Mouse (Mus musculus): ENCODE results near the gene Snx4. TPM values are rescaled to one million over a fixed set of nuclear protein-coding genes. Genes with fewer than 3 reads are reported as not detected.

Gene Snx4
- polyA plus RNA-seq, 1 experiment from 2014 or later, result 83.0 TPM

DNA sequence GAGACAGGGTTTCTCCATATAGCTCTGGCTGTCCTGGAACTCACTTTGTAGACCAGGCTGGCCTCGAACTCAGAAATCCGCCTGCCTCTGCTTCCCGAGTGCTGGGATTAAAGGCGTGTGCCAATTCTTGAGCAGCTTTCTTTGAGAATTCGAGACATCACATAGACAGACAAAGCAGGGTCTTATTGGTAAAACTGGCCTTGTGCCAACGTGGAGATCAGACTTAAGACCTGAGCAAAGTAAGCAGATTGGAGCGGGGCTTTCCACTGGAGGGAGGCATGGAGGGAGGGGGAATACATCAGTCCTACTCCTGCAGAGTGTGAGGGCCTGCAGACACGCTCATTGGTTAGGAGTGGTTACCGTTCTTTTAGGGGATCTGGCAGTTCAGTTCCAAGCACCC is 75.9 kb downstream of the Snx4 start:
- Histone ChIP-seq H3K9me3 (replicated peaks) (no peaks in the 10 kb centered on the region), H3K4me2 (replicated peaks) (no peak overlapping the region), H3K36me3 (no peaks in the 10 kb centered on the region), H3K9ac (no peak overlapping the region), H3K4me1 (0 out of 2 replicates have a peak, but pooled peaks cover 4% of the 10 kb centered on the region), H3K27me3 (no peaks in the 10 kb centered on the region), H3K27ac (no peak overlapping the region), H3K4me3 (no peak overlapping the region)
- ATAC-seq (ENCODE audit: low FRiP score), result no peak
- 84% methylated on average over 9 of the region's 9 CpGs for WGBS

- ATAC-seq (ENCODE audit: low FRiP score), result no peak
- H3K36me3 ChIP-seq, result no peaks in the 10 kb centered on the region
- no peak overlapping the region for H3K4me2 ChIP-seq (replicated peaks)
- H3K4me3 ChIP-seq, result no peak overlapping the region
- no peaks in the 10 kb centered on the region for H3K27me3 ChIP-seq
- WGBS, result 84% methylated on average over 14 of the region's 14 CpGs
- H3K4me1 ChIP-seq, result peaks cover 4% of the 10 kb centered on the region
- no peaks in the 10 kb centered on the region for H3K9me3 ChIP-seq (replicated peaks)
- no peak overlapping the region for H3K9ac ChIP-seq
- no peak overlapping the region for H3K27ac ChIP-seq
Observed at GRCm38 (mm10) chr16:33333015-33333414, 81.8 kb downstream of the Snx4 start.

DNA sequence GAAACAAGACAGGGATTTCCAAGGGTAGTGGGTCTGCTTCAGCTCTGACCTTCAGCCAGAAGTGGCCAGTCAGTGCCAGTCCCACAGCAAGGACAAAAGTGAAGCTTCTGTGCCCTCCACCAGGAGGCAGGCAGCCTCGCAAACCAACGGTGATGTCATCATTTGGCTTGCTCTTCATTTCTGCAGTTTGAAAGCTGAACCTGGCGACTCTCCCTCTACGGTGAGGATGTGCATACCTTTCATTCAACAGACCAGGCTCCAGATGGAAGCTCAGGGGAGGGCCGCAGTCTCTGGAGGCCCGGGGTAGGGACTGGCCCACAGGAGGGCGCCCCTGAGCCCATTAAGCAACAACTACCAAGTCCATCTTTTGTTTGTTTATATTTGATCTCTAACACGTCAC is 85.9 kb downstream of the Snx4 start:
- Histone ChIP-seq H3K36me3 (no peaks in the 10 kb centered on the region), H3K4me3 (no peak overlapping the region), H3K4me2 (replicated peaks) (peak overlapping the region; percentile 26; the same call in 1 of the 2 replicates), H3K27me3 (no peaks in the 10 kb centered on the region), H3K4me1 (peaks cover 4% of the 10 kb centered on the region), H3K27ac (no peak overlapping the region), H3K9ac (no peak overlapping the region), H3K9me3 (replicated peaks) (no peaks in the 10 kb centered on the region)
- ATAC-seq (ENCODE audit: low FRiP score), result no peak
- 18% methylated on average over 8 of the region's 8 CpGs for WGBS

DNA sequence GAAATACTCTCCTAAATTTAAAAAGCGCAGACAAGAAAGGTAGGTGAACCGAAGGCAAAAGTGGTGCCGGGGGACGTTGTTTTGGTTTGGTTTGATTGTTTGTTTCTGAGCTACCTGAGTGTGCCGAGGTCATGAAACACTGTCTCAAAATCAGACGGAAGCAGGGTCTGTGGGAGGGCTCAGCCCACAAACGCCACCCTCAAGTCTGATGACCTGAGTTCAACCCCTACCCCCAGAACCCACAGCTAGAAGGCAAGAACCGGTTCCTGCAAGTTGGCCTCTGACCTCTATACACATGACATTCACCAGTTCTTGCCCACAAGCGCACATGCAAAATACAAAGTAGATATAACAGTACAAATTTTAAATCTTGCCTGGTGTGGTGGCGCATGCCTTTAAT is 86.4 kb downstream of the Snx4 start:
- H3K4me1 ChIP-seq, result peaks cover 4% of the 10 kb centered on the region
- H3K9me3 ChIP-seq (replicated peaks), result no peaks in the 10 kb centered on the region
- no peak for ATAC-seq (ENCODE audit: low FRiP score)
- H3K36me3 ChIP-seq, result no peaks in the 10 kb centered on the region
- no peaks in the 10 kb centered on the region for H3K27me3 ChIP-seq
- 86% methylated on average over 10 of the region's 10 CpGs for WGBS
- no peak overlapping the region for H3K4me3 ChIP-seq
- no peak overlapping the region for H3K4me2 ChIP-seq (replicated peaks)
- no peak overlapping the region for H3K9ac ChIP-seq
- no peak overlapping the region for H3K27ac ChIP-seq

- WGBS, result 66% methylated on average over 4 of the region's 4 CpGs
- Histone ChIP-seq H3K9ac (no peak overlapping the region), H3K4me3 (no peak overlapping the region), H3K9me3 (replicated peaks) (no peaks in the 10 kb centered on the region), H3K4me1 (peaks cover 4% of the 10 kb centered on the region), H3K4me2 (replicated peaks) (no peak overlapping the region), H3K27me3 (no peaks in the 10 kb centered on the region), H3K36me3 (no peaks in the 10 kb centered on the region), H3K27ac (no peak overlapping the region)
- no peak for ATAC-seq (ENCODE audit: low FRiP score)
Observed at GRCm38 (mm10) chr16:33338492-33338891, 87.2 kb downstream of the Snx4 start.

GRCm38 (mm10) chr16:33339476-33339875 is 88.2 kb downstream of the Snx4 start:
- Histone ChIP-seq H3K4me1 (peaks cover 4% of the 10 kb centered on the region), H3K4me2 (replicated peaks) (no peak overlapping the region), H3K4me3 (no peak overlapping the region), H3K27ac (no peak overlapping the region), H3K36me3 (no peaks in the 10 kb centered on the region), H3K9me3 (replicated peaks) (no peaks in the 10 kb centered on the region), H3K9ac (no peak overlapping the region), H3K27me3 (no peaks in the 10 kb centered on the region)
- no peak for ATAC-seq (ENCODE audit: low FRiP score)
- 89% methylated on average over 2 of the region's 2 CpGs for WGBS

- WGBS, result 46% methylated on average over 1 of the region's 1 CpGs
Observed at GRCm38 (mm10) chr16:33342356-33342755, 91.1 kb downstream of the Snx4 start.

DNA sequence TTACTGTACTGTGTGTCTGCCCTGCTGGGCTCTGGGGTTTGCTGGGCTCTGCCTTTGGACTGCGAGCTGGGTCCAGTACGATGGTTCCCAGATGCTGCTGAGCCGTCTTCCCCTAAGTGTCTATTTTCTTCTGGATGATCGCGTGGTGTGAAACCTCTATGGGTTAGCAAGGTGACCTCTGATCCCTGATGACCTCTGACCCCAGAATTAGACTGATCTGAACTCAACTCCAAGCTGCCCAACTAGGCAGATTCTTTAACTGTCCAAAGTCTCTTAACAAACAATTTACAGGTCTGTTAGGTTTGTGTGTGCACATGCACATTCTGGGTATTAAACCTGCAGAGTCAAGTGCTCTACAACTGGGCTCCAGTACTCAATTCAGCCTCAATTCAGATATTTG is 91.9 kb downstream of the Snx4 start:
- no peaks in the 10 kb centered on the region for H3K27me3 ChIP-seq
- 59% methylated on average over 5 of the region's 5 CpGs for WGBS
- no peaks in the 10 kb centered on the region for H3K9me3 ChIP-seq (replicated peaks)
- no peak overlapping the region for H3K27ac ChIP-seq
- H3K4me3 ChIP-seq, result no peak overlapping the region
- no peak overlapping the region for H3K4me2 ChIP-seq (replicated peaks)
- H3K4me1 ChIP-seq, result no peaks in the 10 kb centered on the region; the same call in 1 of the 2 replicates
- H3K36me3 ChIP-seq, result no peaks in the 10 kb centered on the region
- no peak overlapping the region for H3K9ac ChIP-seq
- no peak for ATAC-seq (ENCODE audit: low FRiP score)

More at GRCm38 (mm10) chr16:33342356-33342755, 91.1 kb downstream of the Snx4 start:
- no peaks in the 10 kb centered on the region for H3K27me3 ChIP-seq
- H3K9ac ChIP-seq, result no peak overlapping the region
- no peak overlapping the region for H3K27ac ChIP-seq
- peaks cover under 1% of the 10 kb centered on the region for H3K4me1 ChIP-seq
- no peak overlapping the region for H3K4me3 ChIP-seq
- no peaks in the 10 kb centered on the region for H3K9me3 ChIP-seq (replicated peaks)
- H3K4me2 ChIP-seq (replicated peaks), result no peak overlapping the region
- no peak for ATAC-seq (ENCODE audit: low FRiP score)
- H3K36me3 ChIP-seq, result no peaks in the 10 kb centered on the region

DNA sequence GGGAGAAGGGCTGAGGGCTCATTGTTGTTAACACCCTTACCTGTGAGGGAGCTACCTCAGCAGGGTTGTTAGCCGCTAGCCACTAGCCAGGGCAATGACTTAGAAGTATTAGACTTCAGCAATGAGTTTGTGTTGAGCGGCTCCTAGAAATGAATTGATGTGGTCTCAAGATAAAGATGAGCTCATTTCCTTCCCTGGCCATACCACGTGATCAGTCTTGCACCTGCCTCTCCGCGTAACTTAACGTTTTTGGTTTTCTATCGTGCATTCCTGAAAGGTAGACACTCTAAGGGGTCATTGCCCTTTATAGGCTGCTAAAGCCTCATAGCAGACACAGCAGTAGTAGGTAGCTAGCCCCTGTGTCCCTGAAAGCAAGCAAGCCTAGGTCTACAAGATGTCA is 92.4 kb downstream of the Snx4 start:
- Histone ChIP-seq H3K9ac (no peak overlapping the region), H3K4me3 (no peak overlapping the region), H3K9me3 (replicated peaks) (no peaks in the 10 kb centered on the region), H3K27me3 (no peaks in the 10 kb centered on the region), H3K27ac (no peak overlapping the region), H3K4me2 (replicated peaks) (no peak overlapping the region), H3K4me1 (no peaks in the 10 kb centered on the region; the same call in 1 of the 2 replicates), H3K36me3 (no peaks in the 10 kb centered on the region)
- 89% methylated on average over 7 of the region's 7 CpGs for WGBS
- ATAC-seq (ENCODE audit: low FRiP score), result no peak

DNA sequence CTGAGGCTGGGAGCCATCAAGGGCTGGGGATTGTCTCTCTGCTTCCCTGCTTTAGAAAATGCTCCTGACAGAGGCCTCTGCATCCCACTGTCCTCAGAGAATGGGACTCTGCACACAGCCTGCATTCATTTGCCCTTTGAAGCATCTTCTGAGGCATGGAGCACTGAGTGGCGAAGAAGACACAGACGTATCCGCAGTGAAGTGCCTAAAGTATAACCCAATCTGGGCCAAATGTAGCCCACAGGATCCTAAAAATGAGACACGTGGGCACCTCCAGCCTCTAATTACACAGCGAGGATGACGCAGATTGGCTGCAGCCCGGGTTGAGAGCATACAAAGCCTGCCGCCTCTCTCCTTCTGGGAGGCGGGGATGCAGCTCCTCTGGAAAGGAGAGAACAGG is 93.1 kb downstream of the Snx4 start:
- Histone ChIP-seq H3K36me3 (no peaks in the 10 kb centered on the region), H3K4me3 (no peak overlapping the region), H3K9me3 (replicated peaks) (no peaks in the 10 kb centered on the region), H3K9ac (no peak overlapping the region), H3K27ac (no peak overlapping the region), H3K27me3 (no peaks in the 10 kb centered on the region), H3K4me2 (replicated peaks) (no peak overlapping the region), H3K4me1 (no peaks in the 10 kb centered on the region; the same call in 1 of the 2 replicates)
- ATAC-seq (ENCODE audit: low FRiP score), result no peak
- 57% methylated on average over 8 of the region's 9 CpGs for WGBS

DNA sequence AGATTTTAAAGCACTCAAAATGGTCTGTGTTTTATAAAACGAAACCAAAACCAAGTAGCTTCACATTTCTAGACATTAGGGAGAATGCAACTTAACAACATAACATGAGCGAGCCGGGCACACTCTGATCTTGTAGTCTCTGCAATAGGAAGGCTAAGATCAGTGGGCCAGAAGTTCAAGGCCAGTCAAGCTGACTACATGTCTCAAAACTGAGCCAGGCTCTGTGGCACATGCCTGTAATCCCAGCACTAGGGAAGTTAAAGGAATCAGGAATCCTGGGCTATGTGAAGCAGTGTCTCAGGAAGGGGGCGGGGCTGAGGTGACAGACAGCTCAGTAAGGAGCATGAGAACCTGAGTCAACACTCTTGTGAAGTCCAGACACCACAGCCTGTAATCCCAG is 93.6 kb downstream of the Snx4 start:
- Histone ChIP-seq H3K9ac (no peak overlapping the region), H3K36me3 (no peaks in the 10 kb centered on the region), H3K9me3 (replicated peaks) (no peaks in the 10 kb centered on the region), H3K4me3 (no peak overlapping the region), H3K4me2 (replicated peaks) (no peak overlapping the region), H3K27me3 (no peaks in the 10 kb centered on the region), H3K4me1 (no peaks in the 10 kb centered on the region; the same call in 1 of the 2 replicates), H3K27ac (no peak overlapping the region)
- 86% methylated on average over 4 of the region's 4 CpGs for WGBS
- ATAC-seq (ENCODE audit: low FRiP score), result no peak

- Histone ChIP-seq H3K27me3 (no peaks in the 10 kb centered on the region), H3K27ac (no peak overlapping the region), H3K4me3 (no peak overlapping the region), H3K9me3 (replicated peaks) (no peaks in the 10 kb centered on the region), H3K36me3 (no peaks in the 10 kb centered on the region), H3K4me1 (no peaks in the 10 kb centered on the region; the same call in 1 of the 2 replicates), H3K4me2 (replicated peaks) (no peak overlapping the region), H3K9ac (no peak overlapping the region)
- WGBS, result 57% methylated on average over 3 of the region's 3 CpGs
- no peak for ATAC-seq (ENCODE audit: low FRiP score)
Observed at GRCm38 (mm10) chr16:33346376-33346775, 95.1 kb downstream of the Snx4 start.

DNA sequence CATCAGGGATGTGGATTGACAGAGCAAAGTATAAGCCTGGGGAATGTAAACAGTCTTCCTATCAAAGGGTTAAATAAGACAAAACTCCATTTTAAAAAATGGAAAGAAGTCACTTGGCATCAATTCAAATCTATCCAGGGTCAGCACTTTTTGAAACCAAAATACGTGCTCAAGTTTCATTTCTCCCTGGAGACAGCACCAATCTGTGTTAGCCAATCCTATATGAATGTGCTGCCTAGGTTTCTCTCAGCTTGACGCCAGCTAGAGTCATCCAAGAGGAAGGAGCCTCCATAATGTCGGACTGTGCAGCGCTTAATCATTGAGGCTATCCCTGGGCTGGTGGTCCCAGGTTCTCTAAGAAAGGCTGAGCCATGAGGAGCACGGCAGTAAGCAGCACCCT is 95.9 kb downstream of the Snx4 start:
- H3K4me1 ChIP-seq, result no peaks in the 10 kb centered on the region; the same call in 1 of the 2 replicates
- H3K27me3 ChIP-seq, result no peaks in the 10 kb centered on the region
- no peaks in the 10 kb centered on the region for H3K9me3 ChIP-seq (replicated peaks)
- ATAC-seq (ENCODE audit: low FRiP score), result no peak
- no peak overlapping the region for H3K27ac ChIP-seq
- H3K4me2 ChIP-seq (replicated peaks), result no peak overlapping the region
- H3K36me3 ChIP-seq, result no peaks in the 10 kb centered on the region
- no peak overlapping the region for H3K9ac ChIP-seq
- no peak overlapping the region for H3K4me3 ChIP-seq
- WGBS, result 70% methylated on average over 5 of the region's 5 CpGs
